11 mouse cellular contexts compared by ENCODE assay signal in the genomic region with DNA sequence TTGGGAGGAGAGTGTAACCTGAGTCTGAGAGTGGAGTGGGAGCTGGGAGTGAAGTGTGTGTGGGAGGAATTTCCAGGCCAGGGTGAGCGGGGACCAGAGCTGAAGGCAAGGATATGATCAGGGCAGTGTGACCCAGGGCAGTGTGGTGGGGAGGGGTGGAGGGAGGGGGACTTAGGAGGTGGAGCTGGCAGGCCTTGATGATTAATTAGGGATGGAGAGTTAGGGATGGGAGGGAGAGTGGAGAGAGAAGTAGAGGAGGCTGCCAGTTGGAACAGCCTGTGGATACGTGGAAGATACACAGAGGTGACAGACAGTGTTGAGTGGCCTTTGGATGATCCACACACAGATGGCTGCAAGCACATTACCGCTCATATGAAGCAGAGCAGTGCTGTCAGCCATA. TPM values are rescaled to one million over a fixed set of nuclear protein-coding genes. Genes with fewer than 3 reads are reported as not detected.
DNase-seq lines count a peak whose midpoint lies in the region; ATAC-seq and TF ChIP-seq lines count a peak whose summit lies in the region.
"Had no signal": no experiment of that assay in that cellular context is flagged by ENCODE, and none has a peak within 500 bp of the region (broad histone marks: within the 10 kb centered on the region; RNA-seq: fewer than 3 reads in every experiment).

No protein-coding gene starts in this region.

- H3K4me2 ChIP-seq in heart, embryonic 14.5 days (ENCODE audit: low read length): peak overlapping the region; percentile 42
- H3K4me2 ChIP-seq in hindbrain, embryonic 14.5 days (replicated peaks): no peak overlapping the region
- no peak overlapping the region for H3K4me2 ChIP-seq in stomach, embryonic 16.5 days (ENCODE audit: low read depth, low read length)
- no peak overlapping the region for H3K4me2 ChIP-seq in liver, postnatal 0 days (ENCODE audit: low read depth, low read length)
- H3K4me2 ChIP-seq: neural tube, embryonic 13.5 days had no signal

- H3K4me1 ChIP-seq in heart, embryonic 14.5 days (ENCODE audit: control insufficient read depth in 2 of 2, insufficient read depth in 2 of 2, low read length in 2 of 2): peaks cover 51 to 73% of the 10 kb centered on the region in 2 experiments
- peaks cover 45% of the 10 kb centered on the region for H3K4me1 ChIP-seq in hindbrain, embryonic 14.5 days (replicated peaks; ENCODE audit: control insufficient read depth, insufficient read depth, low read length)
- peaks cover 42% of the 10 kb centered on the region for H3K4me1 ChIP-seq in stomach, embryonic 16.5 days (ENCODE audit: control insufficient read depth, insufficient read depth, low read length)
- no peaks in the 10 kb centered on the region; the same call in 1 of the 2 replicates for H3K4me1 ChIP-seq in liver, postnatal 0 days (ENCODE audit: insufficient read depth)

- ATAC-seq in heart, embryonic 14.5 days (ENCODE audit: insufficient number of reproducible peaks, insufficient read depth, low FRiP score, low read depth): peak; percentile 52
- ATAC-seq in hindbrain, embryonic 14.5 days (ENCODE audit: low FRiP score): peak; percentile 38; the same call in 1 of the 2 replicates
- ATAC-seq in stomach, embryonic 16.5 days (ENCODE audit: insufficient read depth, low FRiP score): peak; percentile 67
- no peak for ATAC-seq in liver, postnatal 0 days

- peak overlapping the region; percentile 83 to 88 for H3K27ac ChIP-seq in heart, embryonic 14.5 days (replicated peaks in 1 of 2; ENCODE audit: control insufficient read depth in 1 of 2, insufficient read depth in 1 of 2, low read depth in 2 of 2, low read length in 2 of 2)
- H3K27ac ChIP-seq in hindbrain, embryonic 14.5 days: no peak overlapping the region
- peak overlapping the region; percentile 68; the same call in 1 of the 2 replicates for H3K27ac ChIP-seq in stomach, embryonic 16.5 days (ENCODE audit: low read length)
- no peak overlapping the region for H3K27ac ChIP-seq in liver, postnatal 0 days (ENCODE audit: low read depth)
- H3K27ac ChIP-seq: neural tube, embryonic 13.5 days had no signal

- WGBS in heart, embryonic 14.5 days: 17% methylated on average over 3 of the region's 3 CpGs
- WGBS in hindbrain, embryonic 14.5 days: 45% methylated on average over 3 of the region's 3 CpGs
- 39% methylated on average over 3 of the region's 3 CpGs for WGBS in stomach, embryonic 16.5 days
- 62% methylated on average over 3 of the region's 3 CpGs for WGBS in liver, postnatal 0 days (ENCODE audit: insufficient replicate concordance)

- H3K9ac ChIP-seq in heart, embryonic 14.5 days (ENCODE audit: low read length): peak overlapping the region; percentile 49; the same call in 1 of the 2 replicates
- no peak overlapping the region for H3K9ac ChIP-seq in hindbrain, embryonic 14.5 days
- H3K9ac ChIP-seq in stomach, embryonic 16.5 days (ENCODE audit: low read length): peak overlapping the region; percentile 36; the same call in 1 of the 2 replicates
- no peak overlapping the region for H3K9ac ChIP-seq in liver, postnatal 0 days (replicated peaks)

- no peaks in the 10 kb centered on the region for H3K27me3 ChIP-seq in heart, embryonic 14.5 days (ENCODE audit: control insufficient read depth, insufficient read depth, low read length)
- H3K27me3 ChIP-seq in hindbrain, embryonic 14.5 days (ENCODE audit: control insufficient read depth, insufficient read depth, low read length): no peaks in the 10 kb centered on the region
- no peaks in the 10 kb centered on the region for H3K27me3 ChIP-seq in stomach, embryonic 16.5 days (ENCODE audit: control insufficient read depth, insufficient read depth, low read length)
- H3K27me3 ChIP-seq in liver, postnatal 0 days (ENCODE audit: insufficient read depth, low read length): no peaks in the 10 kb centered on the region
- H3K27me3 ChIP-seq: neural tube, embryonic 13.5 days had no signal

- DNase-seq in heart, adult 18-20 months: no peak
- peak; percentile 66 for DNase-seq in ovary, adult 18-20 months (ENCODE audit: low spot score)
- DNase-seq in ovary, postnatal 14 days (ENCODE audit: low spot score): no peak
- DNase-seq in hindbrain, embryonic 14.5 days (ENCODE audit: low spot score): no peak
- no peak for DNase-seq in natural killer cell, adult 2 months (ENCODE audit: low spot score in 2 of 2)
- DNase-seq in liver, postnatal 0 days: no peak
- DNase-seq: cerebellum, postnatal 25 days had no signal

- TF ChIP-seq EP300 in liver, postnatal 0 days (IDR thresholded peaks at IDR 0.05; ENCODE audit: low read depth): no peak

- TF ChIP-seq CTCF in liver, postnatal 0 days (IDR thresholded peaks at IDR 0.05; ENCODE audit: low read depth): no peak

- H3K36me3 ChIP-seq in heart, embryonic 14.5 days (ENCODE audit: control insufficient read depth, insufficient read depth, low read length): no peaks in the 10 kb centered on the region
- no peaks in the 10 kb centered on the region for H3K36me3 ChIP-seq in hindbrain, embryonic 14.5 days (replicated peaks; ENCODE audit: control insufficient read depth, insufficient read depth)
- no peaks in the 10 kb centered on the region for H3K36me3 ChIP-seq in stomach, embryonic 16.5 days (ENCODE audit: control insufficient read depth, insufficient read depth, low read length)
- no peaks in the 10 kb centered on the region for H3K36me3 ChIP-seq in liver, postnatal 0 days (replicated peaks; ENCODE audit: insufficient read depth, low read length)
- H3K36me3 ChIP-seq: neural tube, embryonic 13.5 days had no signal

- H3K4me3 ChIP-seq in heart, embryonic 14.5 days (ENCODE audit: control insufficient read depth in 1 of 2, insufficient read depth in 1 of 2, low read depth in 1 of 2, low read length in 2 of 2): no peak overlapping the region
- no peak overlapping the region for H3K4me3 ChIP-seq in hindbrain, embryonic 14.5 days (replicated peaks; ENCODE audit: low read length)
- no peak overlapping the region for H3K4me3 ChIP-seq in stomach, embryonic 16.5 days (replicated peaks; ENCODE audit: low read length)
- H3K4me3 ChIP-seq in liver, postnatal 0 days (ENCODE audit: low read depth, low read length): no peak overlapping the region
- H3K4me3 ChIP-seq: neural tube, embryonic 13.5 days had no signal

- no peaks in the 10 kb centered on the region for H3K9me3 ChIP-seq in heart, embryonic 14.5 days (ENCODE audit: control insufficient read depth, low read length)
- no peaks in the 10 kb centered on the region for H3K9me3 ChIP-seq in hindbrain, embryonic 14.5 days (ENCODE audit: control insufficient read depth, low read length)
- H3K9me3 ChIP-seq in stomach, embryonic 16.5 days (replicated peaks; ENCODE audit: control insufficient read depth, low read length): no peaks in the 10 kb centered on the region
- no peaks in the 10 kb centered on the region for H3K9me3 ChIP-seq in liver, postnatal 0 days (ENCODE audit: low read length)
- H3K9me3 ChIP-seq: neural tube, embryonic 13.5 days had no signal

RNA-seq across cellular contexts. Expression of gene Hunk, which starts 38.1 kb away (rescaled TPM):
- polyA plus RNA-seq in heart, embryonic 14.5 days (2014; fragmentation: Nextera tagmentation; extraction: Ambion mirVana): 9.7 and 10.4 TPM in 2 replicates
- total RNA-seq in heart, adult 18-20 months (2021): under 1 TPM; 0.36 to 0.40 TPM
- polyA plus RNA-seq in hindbrain, embryonic 14.5 days (2014; fragmentation: Nextera tagmentation; extraction: Ambion mirVana): 6.9 and 7.8 TPM in 2 replicates
- 5.6 and 6.0 TPM in 2 replicates for polyA plus RNA-seq in stomach, embryonic 16.5 days (2015; fragmentation: Nextera tagmentation; extraction: Ambion mirVana)
- polyA plus RNA-seq in liver, postnatal 0 days (2015; fragmentation: Nextera tagmentation; extraction: Ambion mirVana): 1.1 and 1.2 TPM in 2 replicates
- total RNA-seq: CH12.LX had no signal

Comparison
In these comparisons a context has a peak if more than half of its experiments do, and no peak if none do; other contexts are left out.
1. H3K27ac ChIP-seq: peak in heart, embryonic 14.5 days (2 of 2) and stomach, embryonic 16.5 days (single experiment); none in hindbrain, embryonic 14.5 days (single experiment) and liver, postnatal 0 days (single experiment).
2. H3K9ac ChIP-seq: peak in heart, embryonic 14.5 days (single experiment) and stomach, embryonic 16.5 days (single experiment); none in hindbrain, embryonic 14.5 days (single experiment) and liver, postnatal 0 days (single experiment).